Mouse (Mus musculus): ENCODE measurements around the gene Ly6g5b.
"Not testable (repeated sequence)": the region's sequence is repeated elsewhere in the genome, so short reads cannot be mapped to it uniquely, and the experiment has no call there.

Ly6g5b gene

GRCm38 (mm10) chr17:35128996-35129395, 13.8 kb upstream of the Ly6g5b start:
- ChIA-PET CTCF (interaction anchor here in 2 of 4 experiments (0.7 to 0.9 kb wide), 2 partner anchors 174 to 197 kb away, joined by 4 to 5 read pairs; no protein-coding TSS in a partner anchor), POLR2A (interaction anchor here in 2 of 4 experiments (0.9 to 5.2 kb wide), 11 partner anchors 8 to 164 kb away, joined by 3 to 56 read pairs (median 23); partner anchors contain the start of genes Csnk2b (in 2 of the 2), Ddx39b (in 2 of the 2) and Gpank1 (in 2 of the 2))

- ChIA-PET POLR2A (interaction anchor here (0.6 to 4.1 kb wide), 32 partner anchors 8 to 229 kb away, joined by 3 to 27 read pairs (median 7); partner anchors contain the start of genes Ddx39b (in 2 of the 4), C2 (in 1 of the 4), Ddah2 (in 1 of the 4) and Ehmt2 (in 1 of the 4)), CTCF (interaction anchor here in 3 of 4 experiments (0.6 to 1.9 kb wide), 7 partner anchors 17 to 106 kb away, joined by 3 to 9 read pairs (median 3); no protein-coding TSS in a partner anchor)
These were observed 11.8 kb upstream of the Ly6g5b start for GRCm38 (mm10) chr17:35127017-35127416.

DNA sequence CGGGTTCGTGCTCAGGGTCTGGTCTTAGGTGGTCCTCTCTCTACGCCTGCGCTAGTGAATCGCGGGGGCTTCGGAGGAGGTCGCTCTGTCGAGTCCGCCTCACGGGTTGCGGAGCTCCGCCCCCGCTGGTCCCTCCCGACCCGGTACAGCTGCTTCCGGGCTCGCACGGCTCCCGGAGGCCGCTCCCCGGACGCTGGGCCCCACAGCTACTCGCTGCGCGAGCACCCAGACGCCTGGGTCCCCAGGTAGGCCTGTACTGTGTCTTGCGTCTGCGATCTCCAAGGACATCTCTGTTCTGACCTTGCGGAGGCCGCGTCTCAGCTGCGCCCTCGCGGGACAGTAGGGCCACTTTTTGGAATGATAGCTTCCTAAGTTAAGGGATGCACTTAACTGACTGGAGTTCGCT, 11.0 kb upstream of the Ly6g5b start, which contains the start of gene D17H6S53E:
Gene D17H6S53E (plus strand): TSS at position 168 of the 406 bp plus-strand sequence.
- CTCF ChIA-PET = interaction anchor here (0.5 to 1.9 kb wide), 13 partner anchors 40 to 813 kb away, joined by 3 to 13 read pairs (median 4); partner anchors contain the start of gene Ltb (in 1 of the 4)
- POLR2A ChIA-PET = interaction anchor here (0.6 to 4.1 kb wide), 53 partner anchors 8 to 228 kb away, joined by 3 to 27 read pairs (median 4); partner anchors contain the start of genes Ddah2 (in 2 of the 4), Ddx39b (in 2 of the 4), Msh5 (in 2 of the 4) and Abhd16a (in 1 of the 4)

DNA sequence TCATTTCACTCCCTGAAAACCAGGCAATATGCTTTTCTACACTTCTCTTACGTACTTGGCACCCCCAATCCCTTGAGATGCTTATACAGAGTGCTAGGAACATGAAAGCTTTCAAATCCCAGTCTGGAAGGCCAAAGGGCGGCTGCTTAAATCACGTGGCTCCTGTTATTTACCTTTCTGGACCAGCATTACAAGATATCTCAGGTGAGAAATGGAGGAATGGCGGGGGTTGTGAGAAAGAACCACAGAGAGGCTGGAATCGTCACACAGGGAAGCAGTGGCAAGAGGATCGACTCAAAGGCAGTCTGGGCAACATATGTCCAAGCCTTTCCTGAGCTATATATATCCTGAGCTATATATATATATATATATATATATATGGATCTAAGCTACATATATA, 10.3 kb upstream of the Ly6g5b start:
- ChIA-PET POLR2A (interaction anchor here (0.6 to 4.1 kb wide), 48 partner anchors 9 to 177 kb away, joined by 3 to 27 read pairs (median 6); partner anchors contain the start of genes Ddah2 (in 2 of the 4), Ddx39b (in 2 of the 4), Msh5 (in 2 of the 4) and Abhd16a (in 1 of the 4)), CTCF (interaction anchor here in 3 of 4 experiments (0.6 to 1.9 kb wide), 12 partner anchors 41 to 812 kb away, joined by 3 to 9 read pairs (median 4); partner anchors contain the start of gene Ltb (in 1 of the 3))

GRCm38 (mm10) chr17:35125081-35125480, 9.9 kb upstream of the Ly6g5b start:
- CTCF ChIA-PET = interaction anchor here in 2 of 4 experiments (0.6 to 1.6 kb wide), 3 partner anchors 44 to 214 kb away, joined by 3 to 6 read pairs (median 5); no protein-coding TSS in a partner anchor
- POLR2A ChIA-PET = interaction anchor here in 2 of 4 experiments (0.6 to 4.1 kb wide), 22 partner anchors 8 to 175 kb away, joined by 3 to 27 read pairs (median 6); partner anchors contain the start of genes Ddah2 (in 2 of the 2), Abhd16a (in 1 of the 2), Bag6 (in 1 of the 2) and Ddx39b (in 1 of the 2)

DNA sequence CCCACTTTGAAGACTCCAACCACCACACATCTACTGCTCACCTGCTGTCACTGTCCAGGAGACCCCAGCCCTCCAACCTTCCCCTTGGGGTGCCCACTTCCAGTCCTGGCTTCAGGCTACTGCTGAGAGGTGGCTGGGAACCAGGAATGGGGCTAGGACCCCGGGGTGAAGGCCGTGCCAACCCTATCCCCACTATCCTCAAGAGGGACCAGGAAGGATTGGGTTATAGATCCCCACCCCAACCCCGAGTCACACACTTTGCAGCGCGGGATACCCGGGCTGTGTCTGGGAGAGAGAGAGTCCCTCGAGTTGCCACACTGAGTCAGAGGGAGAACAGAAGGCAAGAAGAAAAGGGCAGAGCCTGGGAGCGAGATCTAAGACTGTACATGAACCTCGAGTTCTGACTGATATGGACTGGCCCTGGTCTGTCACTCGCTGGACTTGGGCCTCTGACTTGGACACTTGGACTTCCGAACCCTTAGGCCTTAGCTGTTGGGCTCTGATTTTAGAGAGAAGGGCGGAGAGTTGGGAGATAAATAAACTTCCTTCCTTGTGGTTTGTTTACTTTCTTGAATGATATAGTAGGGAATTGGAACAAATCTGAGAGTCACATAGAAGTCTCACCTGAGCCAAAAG, 9.2 kb upstream of the Ly6g5b start:
- CTCF ChIA-PET = interaction anchor here in 1 of 4 experiments (1.6 kb wide), 1 partner anchor 103 kb away, joined by 5 read pairs; no protein-coding TSS in a partner anchor

DNA sequence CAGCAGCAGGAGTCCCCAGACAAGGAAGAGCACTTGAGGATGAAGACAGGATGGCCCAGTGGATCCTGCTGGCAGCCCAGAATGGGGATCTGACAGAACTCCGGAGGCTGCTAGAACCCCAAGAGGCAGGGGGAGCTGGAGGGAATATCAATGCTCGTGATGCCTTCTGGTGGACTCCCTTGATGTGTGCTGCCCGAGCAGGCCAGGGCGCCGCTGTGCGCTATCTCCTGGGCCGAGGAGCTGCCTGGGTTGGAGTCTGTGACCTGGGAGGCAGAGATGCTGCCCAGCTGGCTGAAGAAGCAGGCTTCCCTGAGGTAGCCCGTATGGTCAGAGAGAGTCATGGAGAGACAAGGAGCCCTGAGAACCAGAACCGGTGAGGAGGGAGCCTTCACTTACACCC, 8.1 kb upstream of the Ly6g5b start:
- CTCF ChIA-PET = not testable (repeated sequence)
- POLR2A ChIA-PET = interaction anchor here in 1 of 4 experiments (1.7 to 4.0 kb wide), 3 partner anchors 8 to 130 kb away, joined by 4 to 40 read pairs (median 27); partner anchors contain the start of gene Apom

More for the DNA sequence above, 9.2 kb upstream of the Ly6g5b start:
- POLR2A ChIA-PET = interaction anchor here in 2 of 4 experiments (0.8 to 3.9 kb wide), 9 partner anchors 8 to 117 kb away, joined by 3 to 22 read pairs (median 12); partner anchors contain the start of genes Ddah2 (in 2 of the 2), Ddx39b (in 1 of the 2) and Msh5 (in 1 of the 2)

DNA sequence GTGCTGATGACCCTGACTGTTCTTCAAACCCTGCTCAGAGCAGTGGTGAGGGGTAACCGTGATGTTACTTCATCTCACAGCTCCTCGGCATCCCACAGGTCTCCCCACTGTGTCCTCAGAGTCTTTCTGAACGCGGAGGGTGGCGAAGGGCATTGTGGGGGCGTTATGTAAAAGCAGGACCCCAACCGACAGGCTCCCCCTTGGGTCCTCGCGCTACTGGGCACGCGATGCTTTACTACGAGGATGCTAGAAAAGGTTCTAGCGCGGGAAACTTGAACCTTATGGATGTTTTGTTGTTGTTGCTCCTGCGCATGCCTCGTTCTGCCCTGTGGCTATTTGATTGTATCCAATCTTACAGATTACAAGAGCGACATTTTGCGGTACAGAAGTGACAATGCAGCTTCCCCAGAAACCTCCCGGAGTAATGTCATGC, 6.7 kb upstream of the Ly6g5b start, which contains the start of gene Csnk2b:
Gene Csnk2b (minus strand): TSS at position 183 of the 433 bp plus-strand sequence.
- ChIA-PET CTCF (interaction anchor here (0.7 to 2.1 kb wide), 16 partner anchors 9 to 133 kb away, joined by 3 to 9 read pairs (median 4); partner anchors contain the start of genes Apom (in 2 of the 4) and Atp6v1g2 (in 1 of the 4)), POLR2A (interaction anchor here (0.5 to 4.4 kb wide), 70 partner anchors 9 to 1034 kb away, joined by 3 to 43 read pairs (median 4); partner anchors contain the start of genes Ddx39b (in 3 of the 4), Abhd16a (in 2 of the 4), Apom (in 2 of the 4) and Msh5 (in 2 of the 4))

- CTCF ChIA-PET = interaction anchor here (0.5 to 2.1 kb wide), 19 partner anchors 9 to 137 kb away, joined by 3 to 9 read pairs (median 4); partner anchors contain the start of genes Apom (in 2 of the 4) and Atp6v1g2 (in 1 of the 4)
- POLR2A ChIA-PET = interaction anchor here (0.5 to 4.4 kb wide), 82 partner anchors 9 to 1033 kb away, joined by 3 to 43 read pairs (median 4); partner anchors contain the start of genes Ddx39b (in 3 of the 4), Abhd16a (in 2 of the 4), Apom (in 2 of the 4) and Msh5 (in 2 of the 4)
These were observed 6.0 kb upstream of the Ly6g5b start, which contains the start of gene Gpank1 for GRCm38 (mm10) chr17:35121143-35121799. Gene Gpank1, plus strand, starts transcription at chr17:35121455.

DNA sequence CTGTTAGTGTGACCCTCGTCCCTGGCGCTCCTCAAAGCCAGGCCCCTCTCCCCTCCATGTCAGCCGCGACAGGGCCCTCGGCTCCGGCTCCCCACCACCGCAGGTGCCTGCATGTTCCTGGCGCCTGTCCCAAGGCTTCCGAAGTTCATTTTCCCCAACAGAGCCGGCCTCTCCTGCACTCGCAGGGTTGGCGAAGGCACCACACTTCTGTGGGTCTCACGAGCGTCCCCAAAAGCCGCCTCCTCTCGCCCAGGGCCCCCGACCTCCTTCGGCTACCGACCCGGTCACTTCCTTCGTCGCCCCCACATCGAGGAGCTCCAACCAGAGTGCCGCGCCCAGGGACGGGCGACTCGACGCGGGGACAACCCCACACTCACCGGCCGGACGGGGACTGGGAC, 5.5 kb upstream of the Ly6g5b start:
- ChIA-PET CTCF (interaction anchor here (0.5 to 2.1 kb wide), 15 partner anchors 11 to 137 kb away, joined by 3 to 9 read pairs (median 4); partner anchors contain the start of gene Atp6v1g2 (in 1 of the 4)), POLR2A (interaction anchor here (0.6 to 4.4 kb wide), 62 partner anchors 9 to 476 kb away, joined by 3 to 43 read pairs (median 4); partner anchors contain the start of genes Abhd16a (in 2 of the 4), Apom (in 2 of the 4), Ddx39b (in 2 of the 4) and Bag6 (in 1 of the 4))

GRCm38 (mm10) chr17:35111774-35112173, 3.5 kb downstream of the Ly6g5b start:
- CTCF ChIA-PET = interaction anchor here in 3 of 4 experiments (0.6 to 2.4 kb wide), 4 partner anchors 10 to 885 kb away, joined by 3 to 6 read pairs (median 5); no protein-coding TSS in a partner anchor

GRCm38 (mm10) chr17:35108097-35108496, 7.1 kb downstream of the Ly6g5b start, which contains the start of gene Ly6g5c:
Gene Ly6g5c, plus strand, starts transcription at chr17:35108279.
- ChIA-PET CTCF (interaction anchor here in 2 of 4 experiments (0.5 to 1.0 kb wide), 3 partner anchors 11 to 102 kb away, joined by 7 to 14 read pairs (median 8); no protein-coding TSS in a partner anchor), POLR2A (interaction anchor here in 3 of 4 experiments (0.6 to 1.9 kb wide), 9 partner anchors 9 to 1152 kb away, joined by 3 to 10 read pairs (median 4); partner anchors contain the start of genes Csnk2b (in 1 of the 3) and Gpank1 (in 1 of the 3))

More at GRCm38 (mm10) chr17:35111774-35112173, 3.5 kb downstream of the Ly6g5b start:
- POLR2A ChIA-PET = interaction anchor here in 2 of 4 experiments (0.6 to 3.7 kb wide), 10 partner anchors 9 to 159 kb away, joined by 3 to 19 read pairs (median 4); partner anchors contain the start of genes Csnk2b (in 2 of the 2), D17H6S53E (in 2 of the 2), Gpank1 (in 2 of the 2) and Apom (in 1 of the 2)

DNA sequence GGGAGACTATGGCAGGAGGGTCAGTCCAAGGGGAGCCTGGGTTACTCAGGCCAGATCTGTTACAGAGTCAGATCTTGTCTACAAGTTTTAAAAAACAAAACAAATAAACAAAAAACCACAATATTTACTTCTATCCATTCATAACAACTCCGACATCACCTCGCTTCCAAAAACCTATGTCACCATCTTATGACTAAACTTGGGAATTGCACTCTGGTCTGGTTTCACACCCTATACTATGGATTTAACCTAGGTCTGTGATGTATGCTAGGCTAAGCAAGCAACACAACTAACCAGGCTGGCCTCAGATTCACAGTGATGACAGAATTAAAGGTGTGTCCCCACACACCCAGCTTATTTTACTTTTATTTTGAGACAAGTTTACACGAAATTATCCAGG, 8.7 kb downstream of the Ly6g5b start:
- ChIA-PET POLR2A (interaction anchor here in 3 of 4 experiments (0.5 to 2.4 kb wide), 16 partner anchors 8 to 987 kb away, joined by 3 to 13 read pairs (median 3); partner anchors contain the start of genes Gpank1 (in 1 of the 3) and H2-DMa (in 1 of the 3)), CTCF (interaction anchor here in 2 of 4 experiments (0.7 to 3.3 kb wide), 5 partner anchors 85 to 408 kb away, joined by 3 to 16 read pairs (median 4); no protein-coding TSS in a partner anchor)

DNA sequence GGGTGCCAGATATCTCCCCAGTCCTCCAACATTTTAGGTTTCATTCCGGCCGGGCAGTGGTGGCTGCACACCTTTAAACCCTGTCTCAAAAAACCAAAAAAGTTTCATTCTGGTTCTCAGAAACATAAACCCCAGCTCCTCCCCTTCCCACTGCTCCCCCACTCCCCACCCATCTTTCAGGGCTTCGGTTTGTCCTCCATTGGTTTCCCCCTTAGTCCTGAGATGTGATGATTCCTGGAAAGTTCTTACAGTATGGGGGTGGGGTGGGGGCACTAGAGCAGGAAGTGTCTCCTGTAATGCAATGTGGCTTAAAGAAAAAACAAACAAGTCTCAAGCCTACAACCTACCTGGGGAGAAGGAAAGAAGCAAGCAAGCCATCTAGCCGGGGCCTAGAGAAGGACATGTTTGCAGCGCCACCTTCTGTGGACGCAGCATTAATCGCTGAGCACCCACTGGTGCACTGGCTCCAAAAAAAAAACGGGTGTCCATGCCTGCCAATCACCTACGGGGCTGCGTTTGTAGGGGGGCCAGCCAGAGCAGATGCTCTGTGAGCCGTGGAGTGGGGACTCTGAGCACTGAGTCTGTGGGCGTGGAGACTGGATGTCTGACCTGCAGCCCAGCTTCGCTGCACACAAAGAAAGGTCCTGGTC, 9.4 kb downstream of the Ly6g5b start:
- POLR2A ChIA-PET = interaction anchor here in 3 of 4 experiments (0.6 to 2.4 kb wide), 10 partner anchors 9 to 987 kb away, joined by 3 to 13 read pairs (median 4); partner anchors contain the start of genes Gpank1 (in 1 of the 3) and H2-DMa (in 1 of the 3)
- CTCF ChIA-PET = interaction anchor here in 3 of 4 experiments (0.7 to 3.3 kb wide), 6 partner anchors 9 to 408 kb away, joined by 3 to 16 read pairs (median 5); no protein-coding TSS in a partner anchor

GRCm38 (mm10) chr17:35104754-35105153, 10.5 kb downstream of the Ly6g5b start:
- POLR2A ChIA-PET = interaction anchor here (0.5 to 1.4 kb wide), 5 partner anchors 11 to 458 kb away, joined by 3 to 6 read pairs (median 4); partner anchors contain the start of genes Atf6b (in 1 of the 4) and Ly6g6f (in 1 of the 4)
- CTCF ChIA-PET = interaction anchor here in 2 of 4 experiments (1.4 to 3.3 kb wide), 3 partner anchors 8 to 83 kb away, joined by 6 to 16 read pairs (median 10); no protein-coding TSS in a partner anchor

All from embryonic stem cell, embryonic (primary cell).